In genomic region chr3:127375956-127376660, GRCm38 (mm10) we compare ENCODE assay signal across 13 mouse cellular contexts.
DNase-seq lines count a peak whose midpoint lies in the region; ATAC-seq and TF ChIP-seq lines count a peak whose summit lies in the region.
"Had no signal": no experiment of that assay in that cellular context is flagged by ENCODE, and none has a peak within 500 bp of the region (broad histone marks: within the 10 kb centered on the region; RNA-seq: fewer than 3 reads in every experiment).

No protein-coding gene starts in this region.

- TF ChIP-seq POLR2A in kidney, adult 2 months (IDR thresholded peaks at IDR 0.05; ENCODE audit: low read depth, low read length): no peak

- intact Hi-C loops in left cerebral cortex, adult 2 months (cut with DNase I): no loop called here

- ATAC-seq in embryonic facial prominence, embryonic 11.5 days (replicated peaks; ENCODE audit: insufficient number of reproducible peaks, low FRiP score, low TSS enrichment, low read depth): no peak
- ATAC-seq in hindbrain, postnatal 0 days: peak; percentile 33; the same call in 1 of the 2 replicates

- H3K4me3 ChIP-seq in left cerebral cortex, adult 2 months: no peak overlapping the region; the same call in 1 of the 2 replicates
- H3K4me3 ChIP-seq in embryonic facial prominence, embryonic 11.5 days (ENCODE audit: low read depth, low read length): no peak overlapping the region
- H3K4me3 ChIP-seq in hindbrain, postnatal 0 days (ENCODE audit: low read length): no peak overlapping the region
- no peak overlapping the region for H3K4me3 ChIP-seq in kidney, adult 2 months (ENCODE audit: insufficient read depth, low read depth, low read length)
- H3K4me3 ChIP-seq: lung, embryonic 15.5 days had no signal

- DNase-seq in left cerebral cortex, adult 2 months (ENCODE audit: extremely low spot score in 1 of 2, low spot score in 2 of 2): no peak
- no peak for DNase-seq in left cerebral cortex, adult 11 months (ENCODE audit: low spot score)
- peak; percentile 41 for DNase-seq in embryonic facial prominence, embryonic 11.5 days (ENCODE audit: low spot score)
- DNase-seq in hindbrain, postnatal 0 days (ENCODE audit: low spot score): peak; percentile 39
- peak; percentile 62 for DNase-seq in retina, embryonic 14.5 days (ENCODE audit: low spot score)
- DNase-seq in kidney, postnatal 10 days: no peak
- DNase-seq in kidney, adult 2 months: no peak
- no peak for DNase-seq in ovary, postnatal 10 days (ENCODE audit: low spot score)
- DNase-seq: gastrocnemius, postnatal 25 days; heart, postnatal 14 days had no signal

- H3K36me3 ChIP-seq in embryonic facial prominence, embryonic 11.5 days (replicated peaks; ENCODE audit: control insufficient read depth, insufficient read depth, low read depth, low read length): no peaks in the 10 kb centered on the region
- no peaks in the 10 kb centered on the region for H3K36me3 ChIP-seq in hindbrain, postnatal 0 days (ENCODE audit: insufficient read depth, low read length)
- H3K36me3 ChIP-seq in kidney, adult 2 months (ENCODE audit: control insufficient read depth, insufficient read depth, low read length): no peaks in the 10 kb centered on the region
- H3K36me3 ChIP-seq: lung, embryonic 15.5 days had no signal

- H3K4me2 ChIP-seq in embryonic facial prominence, embryonic 11.5 days (ENCODE audit: low read depth, low read length): no peak overlapping the region
- H3K4me2 ChIP-seq in hindbrain, postnatal 0 days (ENCODE audit: low read depth, low read length): peak overlapping the region; percentile 10; the same call in 1 of the 2 replicates
- H3K4me2 ChIP-seq: lung, embryonic 15.5 days had no signal

- H3K9ac ChIP-seq in embryonic facial prominence, embryonic 11.5 days (replicated peaks; ENCODE audit: low read length): no peak overlapping the region
- no peak overlapping the region for H3K9ac ChIP-seq in hindbrain, postnatal 0 days (replicated peaks; ENCODE audit: low read length)
- H3K9ac ChIP-seq: lung, embryonic 15.5 days had no signal

- no peak for TF ChIP-seq CTCF in left cerebral cortex, adult 2 months (IDR thresholded peaks at IDR 0.05)
- TF ChIP-seq CTCF in hindbrain, postnatal 0 days (IDR thresholded peaks at IDR 0.05; ENCODE audit: low read depth): no peak
- TF ChIP-seq CTCF in kidney, adult 2 months (conservative IDR thresholded peaks at IDR 0.05; ENCODE audit: insufficient read depth, insufficient read length, low read depth, low read length): no peak

- H3K4me1 ChIP-seq in embryonic facial prominence, embryonic 11.5 days (ENCODE audit: control insufficient read depth, insufficient read depth, low read length): no peaks in the 10 kb centered on the region
- H3K4me1 ChIP-seq in hindbrain, postnatal 0 days (ENCODE audit: insufficient read depth, low read length): no peaks in the 10 kb centered on the region
- no peaks in the 10 kb centered on the region for H3K4me1 ChIP-seq in kidney, adult 2 months (ENCODE audit: control insufficient read depth, insufficient read depth, low read length)

- no peaks in the 10 kb centered on the region for H3K27me3 ChIP-seq in embryonic facial prominence, embryonic 11.5 days (ENCODE audit: control insufficient read depth, insufficient read depth, low read length)
- no peaks in the 10 kb centered on the region for H3K27me3 ChIP-seq in hindbrain, postnatal 0 days (ENCODE audit: insufficient read depth, low read length)
- H3K27me3 ChIP-seq in kidney, adult 2 months (replicated peaks; ENCODE audit: control insufficient read depth, insufficient read depth, low read length): no peaks in the 10 kb centered on the region
- H3K27me3 ChIP-seq: CH12.LX; lung, embryonic 15.5 days had no signal

- H3K27ac ChIP-seq in left cerebral cortex, adult 2 months: peak overlapping the region; percentile 36; the same call in 1 of the 2 replicates
- H3K27ac ChIP-seq in embryonic facial prominence, embryonic 11.5 days (replicated peaks; ENCODE audit: low read depth, low read length): no peak overlapping the region
- peak overlapping the region; percentile 46 for H3K27ac ChIP-seq in hindbrain, postnatal 0 days
- no peak overlapping the region for H3K27ac ChIP-seq in kidney, adult 2 months (ENCODE audit: insufficient read depth, low read depth, low read length)
- H3K27ac ChIP-seq: lung, embryonic 15.5 days; stomach, postnatal 0 days had no signal

- no peaks in the 10 kb centered on the region for H3K9me3 ChIP-seq in embryonic facial prominence, embryonic 11.5 days (replicated peaks; ENCODE audit: control insufficient read depth, low read length)
- H3K9me3 ChIP-seq in hindbrain, postnatal 0 days (ENCODE audit: low read length): no peaks in the 10 kb centered on the region
- H3K9me3 ChIP-seq: lung, embryonic 15.5 days had no signal

- 34% methylated on average over 11 of the region's 11 CpGs for WGBS in embryonic facial prominence, embryonic 11.5 days
- 31% methylated on average over 11 of the region's 11 CpGs for WGBS in hindbrain, postnatal 0 days
- WGBS in kidney, adult 2 months: 55% methylated on average over 11 of the region's 11 CpGs

Comparison
In these comparisons a context has a peak if more than half of its experiments do, and no peak if none do; other contexts are left out.
1. DNase-seq: peak in embryonic facial prominence, embryonic 11.5 days (single experiment), hindbrain, postnatal 0 days (single experiment) and retina, embryonic 14.5 days (single experiment); none in left cerebral cortex, adult 2 months (0 of 2), left cerebral cortex, adult 11 months (single experiment), kidney, postnatal 10 days (single experiment), kidney, adult 2 months (single experiment) and ovary, postnatal 10 days (single experiment).
2. H3K27ac ChIP-seq: peak in left cerebral cortex, adult 2 months (single experiment) and hindbrain, postnatal 0 days (single experiment); none in embryonic facial prominence, embryonic 11.5 days (single experiment) and kidney, adult 2 months (single experiment).